Mouse (Mus musculus): ENCODE results near the gene Plekha1. TPM values are rescaled to one million over a fixed set of nuclear protein-coding genes. Genes with fewer than 3 reads are reported as not detected.

Gene Plekha1
- polyA plus RNA-seq, 1 experiment from 2014 or later = 34.8 TPM

DNA sequence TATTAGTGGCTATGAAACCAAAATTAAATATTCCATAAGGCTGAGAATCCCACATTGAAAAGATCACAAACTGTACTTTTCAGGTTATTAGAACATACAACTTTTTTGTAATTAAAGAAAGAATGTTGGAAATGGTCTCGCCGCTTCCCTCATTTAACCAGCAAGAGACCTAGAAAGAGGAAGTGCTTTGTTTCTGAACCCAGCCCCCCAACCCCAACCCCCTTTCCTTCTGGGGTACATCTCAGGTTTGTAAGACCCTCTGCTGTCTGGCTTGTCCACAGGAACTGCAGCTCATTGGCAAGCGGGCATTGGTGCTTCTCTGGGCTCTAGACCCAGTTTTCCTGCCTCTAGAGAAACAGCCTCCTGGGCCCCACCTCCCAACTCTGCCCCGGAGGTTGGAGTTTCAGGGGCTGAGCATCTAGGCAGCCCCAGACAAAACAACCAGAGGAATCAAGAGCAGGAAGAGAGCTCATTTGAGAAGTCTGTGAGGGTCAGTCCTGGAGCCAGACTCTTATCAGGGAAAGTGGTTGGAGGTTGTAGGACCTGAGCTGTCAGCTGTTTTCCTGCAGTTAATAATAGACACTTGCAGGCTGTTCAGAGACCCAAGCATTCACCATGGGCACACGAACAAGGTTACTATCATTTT is 83.1 kb downstream of the Plekha1 start:
- WGBS = 54% methylated on average over 5 of the region's 5 CpGs
- no peak overlapping the region for H3K27ac ChIP-seq (ENCODE audit: low read depth)
- no peaks in the 10 kb centered on the region for H3K9me3 ChIP-seq (ENCODE audit: control insufficient read depth, low read length)
- H3K27me3 ChIP-seq (replicated peaks; ENCODE audit: control insufficient read depth, insufficient read depth, low read length) = no peaks in the 10 kb centered on the region
- H3K9ac ChIP-seq (ENCODE audit: low read length) = no peak overlapping the region
- H3K4me2 ChIP-seq (ENCODE audit: low read length) = no peak overlapping the region
- H3K36me3 ChIP-seq (ENCODE audit: control insufficient read depth, insufficient read depth, low read length) = no peaks in the 10 kb centered on the region
- DNase-seq (ENCODE audit: low spot score) = no peak
- peaks cover 9% of the 10 kb centered on the region for H3K4me1 ChIP-seq (replicated peaks; ENCODE audit: control insufficient read depth, insufficient read depth, low read length)
- no peak overlapping the region for H3K4me3 ChIP-seq (ENCODE audit: low read depth, low read length)
- no peak for ATAC-seq (replicated peaks; ENCODE audit: low FRiP score, low TSS enrichment, low read depth)

DNA sequence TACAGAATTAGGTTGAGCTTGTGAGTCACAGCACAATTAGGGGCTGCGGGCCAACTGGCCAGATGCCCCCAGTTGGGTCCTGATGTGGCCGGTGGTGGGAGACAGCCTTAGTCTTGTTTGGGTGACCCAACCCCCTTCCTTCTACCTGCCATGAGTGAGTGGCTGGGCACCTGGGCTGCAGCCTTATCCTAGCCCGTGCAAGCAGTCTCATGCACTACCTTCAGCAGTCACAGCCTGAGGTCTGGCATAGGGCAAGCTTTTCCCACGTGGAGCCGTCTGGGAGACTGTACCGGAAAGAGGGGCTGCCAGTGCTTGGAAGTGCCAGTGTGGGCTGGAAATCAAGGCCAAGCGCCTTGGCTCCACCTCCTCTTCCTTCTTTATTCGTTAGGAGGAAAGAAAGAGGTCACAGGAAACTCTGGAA is 83.8 kb downstream of the Plekha1 start:
- Histone ChIP-seq H3K9ac (ENCODE audit: low read length) (no peak overlapping the region), H3K4me1 (replicated peaks; ENCODE audit: control insufficient read depth, insufficient read depth, low read length) (peaks cover 9% of the 10 kb centered on the region), H3K4me3 (ENCODE audit: low read depth, low read length) (no peak overlapping the region), H3K27me3 (replicated peaks; ENCODE audit: control insufficient read depth, insufficient read depth, low read length) (no peaks in the 10 kb centered on the region), H3K36me3 (ENCODE audit: control insufficient read depth, insufficient read depth, low read length) (no peaks in the 10 kb centered on the region), H3K27ac (ENCODE audit: low read depth) (no peak overlapping the region), H3K4me2 (ENCODE audit: low read length) (no peak overlapping the region), H3K9me3 (ENCODE audit: control insufficient read depth, low read length) (no peaks in the 10 kb centered on the region)
- DNase-seq (ENCODE audit: low spot score) (no peak), ATAC-seq (replicated peaks; ENCODE audit: low FRiP score, low TSS enrichment, low read depth) (no peak)
- 40% methylated on average over 8 of the region's 8 CpGs for WGBS

DNA sequence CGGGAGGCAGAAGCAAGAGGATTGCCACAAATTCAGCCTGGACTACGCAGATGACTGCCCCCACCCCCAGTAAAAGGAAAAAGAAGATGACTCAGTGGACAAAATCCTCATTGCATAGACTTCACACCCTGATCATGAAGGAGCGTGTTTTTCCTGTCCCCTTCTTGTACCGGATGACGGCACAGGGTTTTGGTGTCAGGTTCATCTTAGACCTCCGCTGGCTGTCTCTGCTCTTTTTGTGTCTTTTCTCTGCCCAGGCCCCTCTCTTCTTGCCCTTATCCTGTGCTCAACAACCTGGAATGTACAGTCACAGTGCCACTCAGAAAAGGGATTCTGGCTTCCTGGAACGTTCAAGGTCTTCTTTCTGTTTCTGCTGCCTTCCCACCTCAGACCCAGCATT is 84.9 kb downstream of the Plekha1 start:
- Histone ChIP-seq H3K27me3 (replicated peaks; ENCODE audit: control insufficient read depth, insufficient read depth, low read length) (no peaks in the 10 kb centered on the region), H3K36me3 (ENCODE audit: control insufficient read depth, insufficient read depth, low read length) (no peaks in the 10 kb centered on the region), H3K9ac (ENCODE audit: low read length) (no peak overlapping the region), H3K9me3 (ENCODE audit: control insufficient read depth, low read length) (no peaks in the 10 kb centered on the region), H3K4me2 (ENCODE audit: low read length) (no peak overlapping the region), H3K4me1 (replicated peaks; ENCODE audit: control insufficient read depth, insufficient read depth, low read length) (peaks cover 9% of the 10 kb centered on the region), H3K4me3 (ENCODE audit: low read depth, low read length) (no peak overlapping the region), H3K27ac (ENCODE audit: low read depth) (no peak overlapping the region)
- ATAC-seq (replicated peaks; ENCODE audit: low FRiP score, low TSS enrichment, low read depth) = no peak
- DNase-seq (ENCODE audit: low spot score) = no peak
- 90% methylated on average over 7 of the region's 7 CpGs for WGBS

DNA sequence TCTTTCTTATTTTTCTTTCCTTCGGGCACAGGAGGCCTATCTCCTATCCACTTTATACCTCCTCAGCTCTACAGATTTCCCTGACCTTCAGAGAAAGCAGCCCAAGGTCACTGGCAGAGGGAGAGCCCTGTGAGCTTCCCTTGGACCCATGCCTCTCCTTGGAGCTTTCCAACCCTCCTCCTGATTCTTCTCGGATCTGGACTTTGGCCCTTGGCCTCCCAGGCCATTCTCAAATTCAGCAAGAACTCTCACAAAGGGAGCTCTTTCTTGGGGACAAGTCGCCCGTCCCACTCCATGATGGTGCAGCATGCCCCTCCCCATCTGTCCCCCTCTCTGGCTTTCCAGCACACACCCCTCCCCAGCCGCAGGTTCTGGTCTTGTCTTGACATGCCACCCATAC is 85.4 kb downstream of the Plekha1 start:
- no peak for ATAC-seq (replicated peaks; ENCODE audit: low FRiP score, low TSS enrichment, low read depth)
- H3K27ac ChIP-seq (ENCODE audit: low read depth) = no peak overlapping the region
- H3K36me3 ChIP-seq (ENCODE audit: control insufficient read depth, insufficient read depth, low read length) = no peaks in the 10 kb centered on the region
- DNase-seq (ENCODE audit: low spot score) = no peak
- no peak overlapping the region for H3K4me2 ChIP-seq (ENCODE audit: low read length)
- WGBS = 94% methylated on average over 5 of the region's 5 CpGs
- H3K4me3 ChIP-seq (ENCODE audit: low read depth, low read length) = no peak overlapping the region
- peaks cover 9% of the 10 kb centered on the region for H3K4me1 ChIP-seq (replicated peaks; ENCODE audit: control insufficient read depth, insufficient read depth, low read length)
- H3K9me3 ChIP-seq (ENCODE audit: control insufficient read depth, low read length) = no peaks in the 10 kb centered on the region
- H3K9ac ChIP-seq (ENCODE audit: low read length) = no peak overlapping the region
- no peaks in the 10 kb centered on the region for H3K27me3 ChIP-seq (replicated peaks; ENCODE audit: control insufficient read depth, insufficient read depth, low read length)

DNA sequence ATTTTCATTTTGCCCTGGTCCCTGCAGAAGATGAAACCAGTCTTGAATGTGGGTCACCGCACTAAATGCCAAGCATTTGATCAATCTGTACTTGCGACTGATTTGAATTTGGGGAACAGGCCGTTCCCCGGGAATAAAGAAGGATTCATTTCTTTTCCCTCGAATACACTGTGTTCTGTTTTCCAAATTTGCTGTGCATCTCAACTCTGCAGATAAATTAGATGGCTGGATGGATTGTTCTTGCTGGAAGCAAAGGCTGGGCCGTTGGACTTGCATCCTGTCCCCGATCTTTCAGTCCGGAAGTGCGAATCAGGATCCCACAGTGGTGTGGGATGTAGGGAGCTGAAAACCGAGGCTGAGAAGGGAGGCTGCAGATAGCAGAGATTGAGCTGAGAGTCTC is 87.8 kb downstream of the Plekha1 start:
- H3K9ac ChIP-seq (ENCODE audit: low read length) = no peak overlapping the region
- ATAC-seq (replicated peaks; ENCODE audit: low FRiP score, low TSS enrichment, low read depth) (no peak), DNase-seq (ENCODE audit: low spot score) (no peak)
- H3K27me3 ChIP-seq (replicated peaks; ENCODE audit: control insufficient read depth, insufficient read depth, low read length) = no peaks in the 10 kb centered on the region
- 92% methylated on average over 10 of the region's 10 CpGs for WGBS
- peaks cover 9% of the 10 kb centered on the region for H3K4me1 ChIP-seq (replicated peaks; ENCODE audit: control insufficient read depth, insufficient read depth, low read length)
- H3K4me3 ChIP-seq (ENCODE audit: low read depth, low read length) = no peak overlapping the region
- no peaks in the 10 kb centered on the region for H3K9me3 ChIP-seq (ENCODE audit: control insufficient read depth, low read length)
- H3K4me2 ChIP-seq (ENCODE audit: low read length) = no peak overlapping the region
- no peaks in the 10 kb centered on the region for H3K36me3 ChIP-seq (ENCODE audit: control insufficient read depth, insufficient read depth, low read length)
- no peak overlapping the region for H3K27ac ChIP-seq (ENCODE audit: low read depth)

DNA sequence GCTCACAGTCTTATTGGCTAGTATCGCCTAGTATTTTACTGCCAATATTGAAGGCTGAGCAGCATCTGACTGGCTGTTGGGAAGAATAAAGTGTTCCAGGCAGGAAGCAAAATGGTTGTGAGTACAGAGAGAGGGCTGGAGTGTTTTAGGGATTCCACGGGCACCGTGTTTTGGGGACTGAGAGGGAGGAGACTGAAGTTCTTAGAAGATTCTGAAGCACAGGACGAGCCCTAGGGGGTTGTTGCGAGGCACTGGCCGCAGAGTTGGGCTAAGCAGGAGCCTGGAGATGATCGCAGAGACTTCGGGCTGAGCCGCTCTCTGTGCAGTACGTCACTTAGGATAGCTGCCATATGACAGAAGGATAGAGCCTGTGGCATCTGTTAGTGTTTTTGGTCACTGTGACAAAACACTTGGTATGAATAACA is 88.6 kb downstream of the Plekha1 start:
- Histone ChIP-seq H3K36me3 (ENCODE audit: control insufficient read depth, insufficient read depth, low read length) (no peaks in the 10 kb centered on the region), H3K9ac (ENCODE audit: low read length) (no peak overlapping the region), H3K27me3 (replicated peaks; ENCODE audit: control insufficient read depth, insufficient read depth, low read length) (no peaks in the 10 kb centered on the region), H3K4me1 (replicated peaks; ENCODE audit: control insufficient read depth, insufficient read depth, low read length) (peaks cover 5% of the 10 kb centered on the region), H3K9me3 (ENCODE audit: control insufficient read depth, low read length) (no peaks in the 10 kb centered on the region), H3K4me2 (ENCODE audit: low read length) (no peak overlapping the region), H3K27ac (ENCODE audit: low read depth) (no peak overlapping the region), H3K4me3 (ENCODE audit: low read depth, low read length) (no peak overlapping the region)
- ATAC-seq (replicated peaks; ENCODE audit: low FRiP score, low TSS enrichment, low read depth) (no peak), DNase-seq (ENCODE audit: low spot score) (no peak)
- 85% methylated on average over 10 of the region's 10 CpGs for WGBS

DNA sequence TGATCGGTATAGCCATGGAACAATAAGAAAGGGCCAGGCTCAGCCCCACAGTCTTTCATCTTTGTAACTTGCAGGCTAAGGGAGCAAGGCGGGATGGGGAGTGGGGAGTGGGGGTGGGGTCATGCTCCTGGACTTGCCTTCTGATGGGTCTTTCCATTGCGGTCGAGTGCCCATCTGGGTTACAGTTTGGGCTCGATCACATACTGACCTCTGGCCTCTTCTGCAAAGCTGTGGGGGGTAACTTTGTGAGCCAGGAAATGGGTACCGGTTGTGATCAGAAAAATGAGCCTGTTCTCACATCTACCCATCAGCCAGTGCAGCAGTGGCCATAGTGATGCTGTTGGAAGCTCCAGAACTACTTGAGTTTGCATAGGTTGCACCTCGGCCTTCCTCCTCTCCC is 93.0 kb downstream of the Plekha1 start:
- Histone ChIP-seq H3K4me2 (ENCODE audit: low read length) (no peak overlapping the region), H3K4me3 (ENCODE audit: low read depth, low read length) (no peak overlapping the region), H3K27me3 (replicated peaks; ENCODE audit: control insufficient read depth, insufficient read depth, low read length) (no peaks in the 10 kb centered on the region), H3K4me1 (replicated peaks; ENCODE audit: control insufficient read depth, insufficient read depth, low read length) (peaks cover 17% of the 10 kb centered on the region), H3K9me3 (ENCODE audit: control insufficient read depth, low read length) (no peaks in the 10 kb centered on the region), H3K9ac (ENCODE audit: low read length) (no peak overlapping the region), H3K36me3 (ENCODE audit: control insufficient read depth, insufficient read depth, low read length) (no peaks in the 10 kb centered on the region), H3K27ac (ENCODE audit: low read depth) (no peak overlapping the region)
- 70% methylated on average over 7 of the region's 7 CpGs for WGBS
- no peak for ATAC-seq (replicated peaks; ENCODE audit: low FRiP score, low TSS enrichment, low read depth)
- no peak for DNase-seq (ENCODE audit: low spot score)

DNA sequence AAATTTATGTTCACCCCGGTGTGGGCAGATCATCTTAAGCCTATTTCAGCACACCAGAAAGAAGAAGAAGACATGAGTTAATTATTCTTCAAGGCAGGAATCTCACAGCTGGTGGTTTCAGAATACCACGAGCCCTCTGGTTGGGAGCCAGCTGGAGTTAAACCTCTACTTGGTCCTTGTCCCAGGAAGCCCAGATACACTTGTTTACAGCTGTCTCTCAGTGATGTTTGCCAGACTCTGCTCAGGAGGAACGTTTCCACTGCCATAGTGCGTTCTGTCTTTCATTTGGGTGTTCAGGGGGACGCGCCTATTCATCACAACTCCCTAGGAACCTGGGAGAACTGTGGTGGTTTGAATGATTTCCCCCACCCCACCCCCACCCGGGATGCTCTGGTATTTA is 94.3 kb downstream of the Plekha1 start:
- ATAC-seq (replicated peaks; ENCODE audit: low FRiP score, low TSS enrichment, low read depth) (peak; percentile 86), DNase-seq (ENCODE audit: low spot score) (peak; percentile 69)
- Histone ChIP-seq H3K9ac (ENCODE audit: low read length) (no peak overlapping the region), H3K4me1 (replicated peaks; ENCODE audit: control insufficient read depth, insufficient read depth, low read length) (peaks cover 22% of the 10 kb centered on the region), H3K27me3 (replicated peaks; ENCODE audit: control insufficient read depth, insufficient read depth, low read length) (no peaks in the 10 kb centered on the region), H3K9me3 (ENCODE audit: control insufficient read depth, low read length) (no peaks in the 10 kb centered on the region), H3K4me3 (ENCODE audit: low read depth, low read length) (no peak overlapping the region), H3K4me2 (ENCODE audit: low read length) (no peak overlapping the region), H3K36me3 (ENCODE audit: control insufficient read depth, insufficient read depth, low read length) (no peaks in the 10 kb centered on the region), H3K27ac (ENCODE audit: low read depth) (peak overlapping the region; percentile 34; the same call in 1 of the 2 replicates)
- 15% methylated on average over 7 of the region's 7 CpGs for WGBS

DNA sequence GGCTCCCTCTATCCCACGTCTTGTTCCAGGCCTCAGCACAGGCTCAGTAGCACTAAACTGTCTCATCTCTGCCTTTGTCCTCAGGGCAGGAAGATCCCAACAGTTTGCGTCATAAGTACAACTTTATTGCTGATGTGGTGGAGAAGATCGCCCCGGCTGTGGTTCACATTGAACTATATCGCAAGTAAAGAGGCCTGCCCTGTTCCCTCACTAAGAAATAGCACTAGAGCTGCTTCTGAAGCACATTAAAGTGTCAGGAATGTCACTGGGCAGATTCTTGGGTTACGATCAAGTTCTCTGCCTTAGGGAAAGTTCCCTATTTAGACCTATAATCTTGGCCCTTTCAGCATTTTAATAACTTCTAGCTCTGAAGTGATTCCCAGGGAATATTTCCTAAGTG is 95.9 kb downstream of the Plekha1 start:
- no peaks in the 10 kb centered on the region for H3K27me3 ChIP-seq (replicated peaks; ENCODE audit: control insufficient read depth, insufficient read depth, low read length)
- H3K4me2 ChIP-seq (ENCODE audit: low read length) = no peak overlapping the region
- H3K36me3 ChIP-seq (ENCODE audit: control insufficient read depth, insufficient read depth, low read length) = no peaks in the 10 kb centered on the region
- no peak for DNase-seq (ENCODE audit: low spot score)
- no peak overlapping the region for H3K9ac ChIP-seq (ENCODE audit: low read length)
- 74% methylated on average over 6 of the region's 6 CpGs for WGBS
- H3K27ac ChIP-seq (ENCODE audit: low read depth) = no peak overlapping the region
- ATAC-seq (replicated peaks; ENCODE audit: low FRiP score, low TSS enrichment, low read depth) = no peak
- no peaks in the 10 kb centered on the region for H3K9me3 ChIP-seq (ENCODE audit: control insufficient read depth, low read length)
- no peak overlapping the region for H3K4me3 ChIP-seq (ENCODE audit: low read depth, low read length)
- peaks cover 27% of the 10 kb centered on the region for H3K4me1 ChIP-seq (replicated peaks; ENCODE audit: control insufficient read depth, insufficient read depth, low read length)
